Comparison of ENCODE assay signal across 9 mouse cellular contexts in genomic region chrX:144153523-144153922, GRCm38 (mm10). TPM values are rescaled to one million over a fixed set of nuclear protein-coding genes. Genes with fewer than 3 reads are reported as not detected.
DNase-seq lines count a peak whose midpoint lies in the region; ATAC-seq and TF ChIP-seq lines count a peak whose summit lies in the region.
"Had no signal": no experiment of that assay in that cellular context is flagged by ENCODE, and none has a peak within 500 bp of the region (broad histone marks: within the 10 kb centered on the region; RNA-seq: fewer than 3 reads in every experiment).

A730046J19Rik (plus strand) TSS chrX:144153695.

- 23% methylated on average over 8 of the region's 8 CpGs for WGBS in heart, embryonic 10.5 days
- 22% methylated on average over 8 of the region's 8 CpGs for WGBS in liver, embryonic 15.5 days (ENCODE audit: insufficient replicate concordance)
- WGBS in stomach, postnatal 0 days: 24% methylated on average over 8 of the region's 8 CpGs

- H3K36me3 ChIP-seq in heart, embryonic 10.5 days: no peaks in the 10 kb centered on the region
- no peaks in the 10 kb centered on the region for H3K36me3 ChIP-seq in liver, embryonic 15.5 days (replicated peaks)
- no peaks in the 10 kb centered on the region for H3K36me3 ChIP-seq in stomach, postnatal 0 days (ENCODE audit: control insufficient read depth, insufficient read depth, low read length)

- no peaks in the 10 kb centered on the region for H3K4me1 ChIP-seq in heart, embryonic 10.5 days
- no peaks in the 10 kb centered on the region for H3K4me1 ChIP-seq in liver, embryonic 15.5 days (replicated peaks)
- H3K4me1 ChIP-seq in stomach, postnatal 0 days (replicated peaks; ENCODE audit: control insufficient read depth, insufficient read depth): no peaks in the 10 kb centered on the region

- ATAC-seq in liver, embryonic 15.5 days (ENCODE audit: insufficient read depth): no peak
- ATAC-seq in stomach, postnatal 0 days (ENCODE audit: low FRiP score, low TSS enrichment): no peak

- H3K27ac ChIP-seq in heart, embryonic 10.5 days: no peak within 1 kb of the TSS
- no peak within 1 kb of the TSS for H3K27ac ChIP-seq in liver, embryonic 15.5 days (replicated peaks)
- H3K27ac ChIP-seq in stomach, postnatal 0 days (replicated peaks): no peak within 1 kb of the TSS

- no peak within 1 kb of the TSS for H3K9ac ChIP-seq in liver, embryonic 15.5 days
- H3K9ac ChIP-seq in stomach, postnatal 0 days (ENCODE audit: low read length): no peak within 1 kb of the TSS

- DNase-seq in heart, embryonic 10.5 days (ENCODE audit: low spot score): no peak
- DNase-seq in heart, adult 11 months: no peak
- peak; percentile 3 for DNase-seq in right cerebral cortex, postnatal 25 days
- DNase-seq in right cerebral cortex, postnatal 10 days (ENCODE audit: low spot score in 2 of 2): no peak
- DNase-seq in stomach, postnatal 0 days (ENCODE audit: low spot score): peak; percentile 14
- no peak for DNase-seq in kidney, adult 8-10 months
- no peak for DNase-seq in lung, postnatal 14 days

- peak within 1 kb of the TSS; percentile 37 for H3K4me2 ChIP-seq in liver, embryonic 15.5 days
- peak within 1 kb of the TSS; percentile 27 for H3K4me2 ChIP-seq in stomach, postnatal 0 days (replicated peaks; ENCODE audit: low read depth)

- no peaks in the 10 kb centered on the region for H3K9me3 ChIP-seq in heart, embryonic 10.5 days
- no peaks in the 10 kb centered on the region for H3K9me3 ChIP-seq in liver, embryonic 15.5 days (replicated peaks)
- no peaks in the 10 kb centered on the region for H3K9me3 ChIP-seq in stomach, postnatal 0 days (ENCODE audit: control insufficient read depth, low read length)

- peak within 1 kb of the TSS; percentile 40 for H3K4me3 ChIP-seq in heart, embryonic 10.5 days
- H3K4me3 ChIP-seq in liver, embryonic 15.5 days (replicated peaks): no peak within 1 kb of the TSS
- H3K4me3 ChIP-seq in stomach, postnatal 0 days (ENCODE audit: low read depth, low read length): peak within 1 kb of the TSS; percentile 22; the same call in 1 of the 2 replicates

- TF ChIP-seq CTCF in stomach, postnatal 0 days (IDR thresholded peaks at IDR 0.05; ENCODE audit: low read depth): no peak

- no peaks in the 10 kb centered on the region for H3K27me3 ChIP-seq in heart, embryonic 10.5 days (ENCODE audit: insufficient read depth, poor library complexity, severe bottlenecking)
- H3K27me3 ChIP-seq in liver, embryonic 15.5 days: no peaks in the 10 kb centered on the region
- H3K27me3 ChIP-seq in stomach, postnatal 0 days (ENCODE audit: control insufficient read depth, insufficient read depth, low read length): no peaks in the 10 kb centered on the region

- TF ChIP-seq EP300 in stomach, postnatal 0 days (optimal IDR thresholded peaks at IDR 0.05): no peak

RNA-seq across cellular contexts. Expression of gene A730046J19Rik, which starts in this region (rescaled TPM):
- polyA plus RNA-seq in heart, embryonic 10.5 days (2016; fragmentation: Nextera tagmentation; extraction: Ambion mirVana): 0.21 and 0.30 TPM in 2 replicates
- 0.07 and 0.13 TPM in 2 replicates for polyA plus RNA-seq in liver, embryonic 15.5 days (2015; fragmentation: Nextera tagmentation; extraction: Ambion mirVana)
- polyA plus RNA-seq in stomach, postnatal 0 days (2015; fragmentation: Nextera tagmentation; extraction: Ambion mirVana): 0.51 and 0.73 TPM in 2 replicates
- polyA plus RNA-seq: C2C12 had no signal

Comparison
In these comparisons a context has a peak if more than half of its experiments do, and no peak if none do; other contexts are left out.
1. Peak in DNase-seq, H3K4me3 ChIP-seq and H3K4me2 ChIP-seq in stomach, postnatal 0 days; RNA of the gene not detected or under 1 TPM.